Mouse (Mus musculus): ENCODE data around the gene Zmynd8.
A peak's percentile ranks its signal among the peaks of the same experiment; 100 is the strongest.

GRCm38 (mm10) chr2:165884577-165885224, 14.1 kb downstream of the Zmynd8 start:
- TF ChIP-seq CTCF (IDR thresholded peaks at IDR 0.05; ENCODE audit: control insufficient read depth, insufficient read depth, insufficient replicate concordance, low read depth, low read length) = no peak
- peak; percentile 41; the same call in 1 of the 2 replicates for TF ChIP-seq POLR2A (IDR thresholded peaks at IDR 0.05; ENCODE audit: control insufficient read depth, low read depth, low read length)
